Mouse (Mus musculus): ENCODE results near the gene Osbpl2. TPM values are rescaled to one million over a fixed set of nuclear protein-coding genes. Genes with fewer than 3 reads are reported as not detected.

Osbpl2 gene
- polyA plus RNA-seq (2017; shearing (Covaris generic)) = 10 to 100 TPM; 50.1 to 51.8 TPM

DNA sequence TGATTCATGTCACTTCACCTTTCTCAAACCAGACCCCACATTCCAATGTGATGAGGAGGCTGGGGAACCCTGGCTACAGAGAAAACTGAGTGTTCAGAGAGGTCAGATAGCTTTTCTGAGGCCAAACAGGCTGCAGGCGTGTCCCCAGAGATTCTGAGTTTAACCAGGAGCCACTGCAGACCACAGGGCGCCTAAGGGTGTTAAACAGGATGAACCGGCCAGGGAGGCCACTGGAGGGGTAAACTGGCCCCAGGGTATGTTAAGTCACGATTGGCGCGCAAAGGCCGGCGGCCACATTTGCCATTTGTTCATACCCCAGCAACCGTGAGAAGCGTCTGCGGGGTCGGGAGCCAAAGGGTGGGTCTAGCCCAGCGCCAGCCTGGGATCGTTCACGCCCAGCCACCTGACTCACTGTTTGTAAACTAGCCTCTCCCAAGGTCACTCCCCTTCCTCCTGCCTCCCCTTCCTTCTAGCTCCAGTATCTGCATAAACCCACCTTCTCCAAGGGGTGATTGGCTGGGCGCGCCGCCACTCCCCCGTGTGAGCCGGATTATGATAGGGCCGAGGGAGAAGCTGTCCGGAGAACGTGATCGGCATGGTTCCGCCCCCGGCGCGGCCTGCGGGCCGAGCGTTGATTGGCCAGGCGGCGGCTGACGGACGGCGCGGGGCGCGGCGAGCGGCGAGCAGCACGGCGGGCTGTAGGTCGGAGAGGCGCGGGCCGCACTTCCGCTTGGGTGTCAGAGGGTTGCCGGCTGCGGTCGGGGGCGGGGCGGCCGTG is at the start of gene Osbpl2:
Osbpl2 (plus strand) TSS at position 646 of the 778 bp plus-strand sequence.

GRCm38 (mm10) chr2:180070481-180071453 is 48.3 kb upstream of the Osbpl2 start, which contains the start of gene Mtg2:
Mtg2 (plus strand) TSS chr2:180070588.

DNA sequence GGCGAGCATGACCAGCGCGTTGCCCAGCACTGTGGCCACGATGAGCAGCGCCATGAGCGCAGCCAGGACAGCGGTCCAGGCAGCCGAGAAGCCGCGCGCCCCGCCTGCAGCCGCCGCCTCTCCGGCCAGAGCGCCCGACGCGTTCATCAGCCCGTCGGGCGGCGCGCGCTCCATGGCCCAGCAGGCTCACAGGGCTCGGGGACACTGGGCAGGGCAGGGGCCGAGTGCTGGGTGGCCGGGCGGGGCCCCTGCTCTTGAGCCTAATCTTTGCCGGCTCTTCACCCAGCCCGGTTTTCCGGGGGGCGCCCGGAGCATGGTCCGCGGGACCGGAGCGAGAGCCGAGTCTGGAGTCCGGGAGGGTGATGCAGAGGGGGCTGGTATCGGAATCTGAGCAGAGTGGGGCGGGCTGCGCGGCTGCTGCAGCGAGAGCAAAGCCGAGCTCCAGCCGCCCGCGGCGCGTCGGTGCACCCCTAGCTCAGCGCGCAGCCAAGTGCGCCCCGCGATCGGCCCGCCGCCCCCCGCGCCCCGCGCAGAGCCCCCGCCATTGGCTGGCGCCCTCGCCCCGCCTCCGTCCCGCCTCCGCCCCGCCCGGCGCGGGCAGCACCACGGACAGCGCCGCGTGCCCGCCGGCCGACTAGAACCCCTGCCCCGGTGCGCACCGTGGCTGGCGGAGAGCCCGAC is 15.0 kb upstream of the Osbpl2 start, which contains the start of gene Hrh3:
Hrh3 (minus strand) TSS at position 511 of the 681 bp plus-strand sequence.

DNA sequence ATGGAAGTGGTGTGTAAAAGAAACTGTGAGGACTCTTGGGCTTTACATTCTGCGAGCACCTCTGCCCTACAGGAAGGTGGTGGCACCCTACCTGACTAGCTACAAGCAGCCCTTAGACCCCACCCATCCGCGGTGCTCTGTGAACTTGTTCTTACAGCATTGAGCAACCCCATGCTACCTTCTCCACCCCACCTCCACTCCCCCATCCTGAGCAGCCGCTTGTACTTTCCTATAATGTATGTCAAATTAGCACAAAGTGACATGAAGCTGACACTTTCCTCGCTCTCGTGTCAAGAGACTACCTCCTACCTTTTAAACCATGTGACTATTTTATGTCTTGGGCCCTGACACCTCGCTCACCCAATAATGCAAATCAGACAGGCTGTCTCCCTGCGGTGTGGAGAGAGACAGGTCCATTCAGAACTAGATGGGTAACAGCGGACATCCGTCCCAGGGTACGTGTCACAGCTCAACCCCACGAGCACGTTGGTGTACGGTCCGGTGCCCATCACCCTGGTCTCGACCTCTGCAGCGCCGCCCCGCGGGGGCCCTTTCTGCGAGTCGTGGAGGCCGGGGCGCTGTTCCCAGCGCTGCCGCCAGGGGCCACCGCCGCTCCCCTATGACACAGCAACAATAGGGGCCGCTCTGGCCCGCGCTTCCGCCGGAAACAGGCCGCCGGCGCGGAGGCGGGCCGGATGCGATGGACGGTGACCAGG is 51.9 kb downstream of the Osbpl2 start, which contains the start of gene Adrm1:
Adrm1 (plus strand) TSS at position 680 of the 716 bp plus-strand sequence.

Other genes starting within 250 kb of the Osbpl2 start
- gene Taf4, start 142.7 kb upstream of the Osbpl2 start, polyA plus RNA-seq (2017; shearing (Covaris generic)) = 10 to 100 TPM; 20.1 to 20.5 TPM
- 10 to 100 TPM; 11.5 to 18.1 TPM for gene Lsm14b, start 94.3 kb upstream of the Osbpl2 start, polyA plus RNA-seq (2017; shearing (Covaris generic))
- 100 to 1,000 TPM; 386 to 439 TPM for gene Psma7, start 76.9 kb upstream of the Osbpl2 start, polyA plus RNA-seq (2017; shearing (Covaris generic))
- 1 to 10 TPM; 3.6 to 3.8 TPM for gene Ss18l1, start 76.8 kb upstream of the Osbpl2 start, polyA plus RNA-seq (2017; shearing (Covaris generic))
- 10 to 100 TPM; 42.4 to 53.2 TPM for gene Mtg2, start 48.7 kb upstream of the Osbpl2 start, polyA plus RNA-seq (2017; shearing (Covaris generic))
- under 1 TPM in 1 of 2 experiments, not detected in 1; 0.82 TPM for gene Hrh3, start 14.8 kb upstream of the Osbpl2 start, polyA plus RNA-seq (2017; shearing (Covaris generic))
- 100 to 1,000 TPM; 131 to 177 TPM for gene Adrm1, start 52.2 kb downstream of the Osbpl2 start, polyA plus RNA-seq (2017; shearing (Covaris generic))
- under 1 TPM; 0.04 to 0.64 TPM for gene Lama5, start 106.6 kb downstream of the Osbpl2 start, polyA plus RNA-seq (2017; shearing (Covaris generic))
- gene Rps21, start 138.1 kb downstream of the Osbpl2 start, polyA plus RNA-seq (2017; shearing (Covaris generic)) = 100 to 1,000 TPM; 526 to 537 TPM
- 10 to 100 TPM; 58.2 to 69.3 TPM for gene Cables2, start 154.2 kb downstream of the Osbpl2 start, polyA plus RNA-seq (2017; shearing (Covaris generic))
- 1 to 10 TPM in 1 of 2 experiments, under 1 TPM in 1; 0.06 to 1.9 TPM for gene Rbbp8nl, start 170.6 kb downstream of the Osbpl2 start, polyA plus RNA-seq (2017; shearing (Covaris generic))
- gene Gata5, start 215.4 kb downstream of the Osbpl2 start, polyA plus RNA-seq (2017; shearing (Covaris generic)) = under 1 TPM in 1 of 2 experiments, not detected in 1; 0.06 TPM